ENCODE assay signal across 25 mouse cellular contexts in genomic region chr11:90320922-90321321, GRCm38 (mm10).
DNase-seq lines count a peak whose midpoint lies in the region; ATAC-seq and TF ChIP-seq lines count a peak whose summit lies in the region.
"Had no signal": no experiment of that assay in that cellular context is flagged by ENCODE, and none has a peak within 500 bp of the region (broad histone marks: within the 10 kb centered on the region; RNA-seq: fewer than 3 reads in every experiment).

No protein-coding gene starts in this region.

- in situ Hi-C loops in CH12.LX (cut with MboI; ENCODE audit: low pct_ligation_motif_present, low pct_unique_long_range_greater_than_20kb, low sequenced_read_pairs): no loop called here

- peak; percentile 75; the same call in 1 of the 2 replicates for ATAC-seq in lung, embryonic 14.5 days (ENCODE audit: insufficient read depth)
- peak; percentile 73 for ATAC-seq in lung, embryonic 16.5 days (ENCODE audit: low read depth)
- ATAC-seq in hindbrain, embryonic 14.5 days (ENCODE audit: low FRiP score): no peak
- ATAC-seq: activated CD4-positive, CD25-positive, alpha-beta regulatory T cell, adult 4 months; CD4-positive, CD25-positive, alpha-beta regulatory T cell, adult 4 months; forebrain, embryonic 13.5 days; forebrain, embryonic 15.5 days; Patski had no signal

- no peak overlapping the region for H3K9ac ChIP-seq in lung, embryonic 14.5 days
- H3K9ac ChIP-seq in lung, embryonic 16.5 days (ENCODE audit: low read length): no peak overlapping the region
- H3K9ac ChIP-seq in CH12.LX (ENCODE audit: insufficient read depth, low read depth): no peak overlapping the region
- no peak overlapping the region for H3K9ac ChIP-seq in hindbrain, embryonic 14.5 days
- H3K9ac ChIP-seq: embryonic facial prominence, embryonic 12.5 days; forebrain, embryonic 13.5 days; forebrain, embryonic 15.5 days had no signal

- TF ChIP-seq POLR2A in lung, adult 2 months (IDR thresholded peaks at IDR 0.05; ENCODE audit: borderline replicate concordance, extremely low read depth, low read depth, low read length): no peak
- TF ChIP-seq POLR2A in CH12.LX (IDR thresholded peaks at IDR 0.05; ENCODE audit: low read depth, low read length): no peak

- no peaks in the 10 kb centered on the region for H3K9me3 ChIP-seq in lung, embryonic 14.5 days (ENCODE audit: low read depth, low read length)
- no peaks in the 10 kb centered on the region for H3K9me3 ChIP-seq in lung, embryonic 16.5 days (ENCODE audit: control insufficient read depth, low read length)
- H3K9me3 ChIP-seq in CH12.LX (replicated peaks; ENCODE audit: low read length): no peaks in the 10 kb centered on the region
- no peaks in the 10 kb centered on the region for H3K9me3 ChIP-seq in hindbrain, embryonic 14.5 days (ENCODE audit: control insufficient read depth, low read length)
- H3K9me3 ChIP-seq: embryonic facial prominence, embryonic 10.5 days; embryonic facial prominence, embryonic 12.5 days; forebrain, embryonic 13.5 days; forebrain, embryonic 15.5 days; G1E had no signal

- 0 out of 2 replicates have a peak, but pooled peaks cover 2% of the 10 kb centered on the region for H3K4me1 ChIP-seq in lung, embryonic 14.5 days (ENCODE audit: insufficient read depth)
- H3K4me1 ChIP-seq in lung, embryonic 16.5 days (replicated peaks; ENCODE audit: control insufficient read depth, insufficient read depth, low read length): peaks cover 6% of the 10 kb centered on the region; the same call in 1 of the 2 replicates
- H3K4me1 ChIP-seq in lung, adult 2 months (ENCODE audit: control insufficient read depth, insufficient read depth, low read length): no peaks in the 10 kb centered on the region
- no peaks in the 10 kb centered on the region for H3K4me1 ChIP-seq in CH12.LX (ENCODE audit: control insufficient read depth in 1 of 2, insufficient read depth in 2 of 2)
- no peaks in the 10 kb centered on the region for H3K4me1 ChIP-seq in hindbrain, embryonic 14.5 days (replicated peaks; ENCODE audit: control insufficient read depth, insufficient read depth, low read length)
- H3K4me1 ChIP-seq: embryonic facial prominence, embryonic 10.5 days; forebrain, embryonic 15.5 days had no signal

- H3K4me2 ChIP-seq in lung, embryonic 14.5 days: no peak overlapping the region
- H3K4me2 ChIP-seq in lung, embryonic 16.5 days (ENCODE audit: low read depth, low read length): no peak overlapping the region
- no peak overlapping the region for H3K4me2 ChIP-seq in CH12.LX (ENCODE audit: insufficient read depth, low read depth, poor library complexity, severe bottlenecking)
- H3K4me2 ChIP-seq in hindbrain, embryonic 14.5 days (replicated peaks): no peak overlapping the region
- H3K4me2 ChIP-seq: embryonic facial prominence, embryonic 12.5 days; forebrain, embryonic 13.5 days; forebrain, embryonic 15.5 days had no signal

- no peak overlapping the region for H3K27ac ChIP-seq in lung, embryonic 14.5 days (ENCODE audit: low read depth)
- H3K27ac ChIP-seq in lung, embryonic 16.5 days (ENCODE audit: low read length): no peak overlapping the region
- H3K27ac ChIP-seq in CH12.LX (ENCODE audit: insufficient read depth, low read depth): no peak overlapping the region
- H3K27ac ChIP-seq in hindbrain, embryonic 14.5 days: no peak overlapping the region
- H3K27ac ChIP-seq: embryonic facial prominence, embryonic 10.5 days; embryonic facial prominence, embryonic 12.5 days; forebrain, embryonic 13.5 days; forebrain, embryonic 15.5 days had no signal

- no peak for TF ChIP-seq CTCF in lung, embryonic 14.5 days (IDR thresholded peaks at IDR 0.05; ENCODE audit: low read depth)
- no peak for TF ChIP-seq CTCF in lung, adult 2 months (IDR thresholded peaks at IDR 0.05; ENCODE audit: insufficient read depth, low read length)
- TF ChIP-seq CTCF in CH12.LX (conservative IDR thresholded peaks at IDR 0.05 in 1 of 2, IDR thresholded peaks at IDR 0.05 in 1 of 2; ENCODE audit: low read depth in 2 of 2, low read length in 2 of 2): no peak

- no peak for TF ChIP-seq EP300 in CH12.LX (IDR thresholded peaks at IDR 0.05; ENCODE audit: low read length)

- no peaks in the 10 kb centered on the region for H3K79me2 ChIP-seq in CH12.LX (replicated peaks; ENCODE audit: control insufficient read depth, extremely low read depth, insufficient read depth, poor library complexity, severe bottlenecking)

- H3K36me3 ChIP-seq in lung, embryonic 14.5 days (ENCODE audit: insufficient read depth): no peaks in the 10 kb centered on the region
- no peaks in the 10 kb centered on the region for H3K36me3 ChIP-seq in lung, embryonic 16.5 days (ENCODE audit: control insufficient read depth, insufficient read depth, low read length)
- H3K36me3 ChIP-seq in CH12.LX (replicated peaks in 1 of 2; ENCODE audit: control insufficient read depth in 1 of 2, insufficient read depth in 1 of 2, low read length in 1 of 2): no peaks in the 10 kb centered on the region
- H3K36me3 ChIP-seq in hindbrain, embryonic 14.5 days (replicated peaks; ENCODE audit: control insufficient read depth, insufficient read depth): no peaks in the 10 kb centered on the region
- H3K36me3 ChIP-seq: embryonic facial prominence, embryonic 10.5 days; embryonic facial prominence, embryonic 12.5 days; forebrain, embryonic 15.5 days; G1E had no signal

- WGBS in lung, embryonic 14.5 days: 30% methylated on average over 7 of the region's 7 CpGs
- 41% methylated on average over 7 of the region's 7 CpGs for WGBS in lung, embryonic 16.5 days
- WGBS in lung, adult 2 months: 62% methylated on average over 7 of the region's 7 CpGs
- WGBS in hindbrain, embryonic 14.5 days: 75% methylated on average over 7 of the region's 7 CpGs

- DNase-seq in lung, embryonic 14.5 days: peak; percentile 85
- DNase-seq in lung, adult 18-20 months: no peak
- DNase-seq in lung, postnatal 14 days: no peak
- peak; percentile 23 for DNase-seq in lung, postnatal 10 days
- DNase-seq in lung, adult 2 months: no peak
- no peak for DNase-seq in CH12.LX (ENCODE audit: extremely low read depth)
- DNase-seq in hindbrain, embryonic 14.5 days (ENCODE audit: low spot score): no peak
- DNase-seq: adrenal gland, adult 8-10 months; adrenal gland, postnatal 14 days; adrenal gland, postnatal 36 days; B cell, adult 2 months; cerebellum, adult 11-12 months; cerebellum, adult 2 months; cerebellum, adult 9-10 months; cerebellum, postnatal 10 days; cerebellum, postnatal 25 days had no signal

- no peak for TF ChIP-seq RAD21 in CH12.LX (IDR thresholded peaks at IDR 0.05; ENCODE audit: low read depth, low read length)

- no peaks in the 10 kb centered on the region for H3K27me3 ChIP-seq in lung, embryonic 14.5 days (ENCODE audit: insufficient read depth, low read length)
- no peaks in the 10 kb centered on the region for H3K27me3 ChIP-seq in lung, embryonic 16.5 days (ENCODE audit: control insufficient read depth, insufficient read depth, low read depth, low read length)
- H3K27me3 ChIP-seq in CH12.LX (replicated peaks): no peaks in the 10 kb centered on the region
- H3K27me3 ChIP-seq in hindbrain, embryonic 14.5 days (ENCODE audit: control insufficient read depth, insufficient read depth, low read length): no peaks in the 10 kb centered on the region
- H3K27me3 ChIP-seq: embryonic facial prominence, embryonic 12.5 days; forebrain, embryonic 13.5 days; forebrain, embryonic 15.5 days had no signal

- dilution Hi-C loops in CH12.LX (cut with MboI; ENCODE audit: extremely low pct_ligation_motif_present, extremely low pct_unique_long_range_greater_than_20kb, low sequenced_read_pairs): no loop called here

- H3K4me3 ChIP-seq in lung, embryonic 14.5 days (ENCODE audit: low read depth, low read length): no peak overlapping the region
- H3K4me3 ChIP-seq in lung, embryonic 16.5 days (ENCODE audit: low read length): no peak overlapping the region
- H3K4me3 ChIP-seq in lung, adult 2 months (replicated peaks; ENCODE audit: extremely low read depth, low read depth, low read length): no peak overlapping the region
- no peak overlapping the region for H3K4me3 ChIP-seq in CH12.LX (replicated peaks in 1 of 3; ENCODE audit: low read depth in 2 of 3, low read length in 2 of 3, poor library complexity in 1 of 3)
- H3K4me3 ChIP-seq in hindbrain, embryonic 14.5 days (replicated peaks; ENCODE audit: low read length): no peak overlapping the region
- H3K4me3 ChIP-seq: embryonic facial prominence, embryonic 10.5 days; embryonic facial prominence, embryonic 12.5 days; forebrain, embryonic 13.5 days; forebrain, embryonic 15.5 days had no signal

TF ChIP-seq in CH12.LX, 34 proteins besides CTCF, POLR2A, EP300 and RAD21:
- TF ChIP-seq MAX (IDR thresholded peaks at IDR 0.05; ENCODE audit: low read length) (no peak), MAFK (IDR thresholded peaks at IDR 0.05; ENCODE audit: insufficient replicate concordance, low read length) (peak; percentile 24; the same call in 1 of the 2 replicates)

Comparison
In these comparisons a context has a peak if more than half of its experiments do, and no peak if none do; other contexts are left out.
1. DNase-seq: peak in lung, embryonic 14.5 days (single experiment) and lung, postnatal 10 days (single experiment); none in lung, adult 18-20 months (0 of 2), lung, postnatal 14 days (single experiment), lung, adult 2 months (single experiment), CH12.LX (single experiment) and hindbrain, embryonic 14.5 days (single experiment).